Mouse (Mus musculus) hindbrain, embryonic 16.5 days (tissue): ENCODE results near the gene Reep3. TPM values are rescaled to one million over a fixed set of nuclear protein-coding genes. Genes with fewer than 3 reads are reported as not detected.
A peak's percentile ranks its signal among the peaks of the same experiment; 100 is the strongest.

Experiments
- ATAC-seq: fragments of 200-750 bp; cut with Nextera tagmentation; 2 replicates; pipeline ENCODE4 v1.8.0; 2017; ENCODE audit warnings: moderate TSS enrichment, moderate library complexity
- H3K27ac ChIP-seq: fragments of 300-500 bp; sonication (generic); 2 replicates; pipeline ENCODE4 v1.5.1; 2014; ENCODE audit warnings: low read depth, mild to moderate bottlenecking, control low read depth, low read length, moderate library complexity
- H3K27me3 ChIP-seq: fragments of 300-500 bp; sonication (generic); replicated peaks from 2 replicates; pipeline ENCODE4 v1.6.1; 2014; ENCODE audit warnings: low read length; ENCODE audit not compliant: control insufficient read depth, insufficient read depth
- H3K36me3 ChIP-seq: fragments of 300-500 bp; sonication (generic); 2 replicates; pipeline ENCODE4 v1.6.1; 2014; ENCODE audit warnings: mild to moderate bottlenecking, low read length, moderate library complexity, mixed read lengths; ENCODE audit not compliant: control insufficient read depth, insufficient read depth
- H3K4me1 ChIP-seq: fragments of 300-500 bp; sonication (generic); 2 replicates; pipeline ENCODE4 v1.6.1; 2014; ENCODE audit warnings: low read depth, low read length; ENCODE audit not compliant: control insufficient read depth, insufficient read depth
- H3K4me2 ChIP-seq: fragments of 300-500 bp; sonication (generic); 2 replicates; pipeline ENCODE4 v1.6.1; 2014; ENCODE audit warnings: mild to moderate bottlenecking, low read length, control low read depth, moderate library complexity
- H3K4me3 ChIP-seq: fragments of 300-500 bp; sonication (generic); 2 replicates; pipeline ENCODE4 v1.5.1; 2014; ENCODE audit warnings: mild to moderate bottlenecking, low read length, control low read depth, moderate library complexity
- H3K9ac ChIP-seq: fragments of 300-500 bp; sonication (generic); 2 replicates; pipeline ENCODE4 v1.6.1; 2014; ENCODE audit warnings: low read depth, mild to moderate bottlenecking, control low read depth, low read length, moderate library complexity
- H3K9me3 ChIP-seq: fragments of 300-500 bp; sonication (generic); 2 replicates; pipeline ENCODE4 v1.6.1; 2014; ENCODE audit warnings: mild to moderate bottlenecking, low read length, moderate library complexity; ENCODE audit not compliant: control insufficient read depth
- WGBS: fragments of 180-500 bp; shearing (Covaris S2); extraction: QIAGEN DNeasy Blood & Tissue Kit; methylation state at CpG from one replicate; pipeline ENCODE4 v1.1.7; 2014; 5-methylcytosine and 5-hydroxymethylcytosine counted together
- polyA plus RNA-seq: library from polyadenylated mRNA; unstranded; fragments of >200 nt; fragmentation: Nextera tagmentation; extraction: Ambion mirVana; gene quantifications from 2 replicates; pipeline ENCODE4 v1.2.1, GENCODE M21; 2015

Reep3 gene
- polyA plus RNA-seq, 1 experiment from 2014 or later, result 32.7 TPM

GRCm38 (mm10) chr10:67039001-67039400, 57.7 kb downstream of the Reep3 start:
- Histone ChIP-seq H3K4me1 (no peaks in the 10 kb centered on the region), H3K27me3 (no peaks in the 10 kb centered on the region), H3K27ac (no peak overlapping the region), H3K9ac (no peak overlapping the region), H3K36me3 (no peaks in the 10 kb centered on the region), H3K4me3 (no peak overlapping the region), H3K4me2 (0 out of 2 replicates have a peak overlapping the region, but pooled peaks have one; percentile 2), H3K9me3 (no peaks in the 10 kb centered on the region)
- no peak for ATAC-seq
- WGBS, result 61% methylated on average over 17 of the region's 17 CpGs

GRCm38 (mm10) chr10:67036542-67036941, 60.2 kb downstream of the Reep3 start:
- WGBS, result 81% methylated on average over 10 of the region's 10 CpGs

GRCm38 (mm10) chr10:67036141-67036540, 60.6 kb downstream of the Reep3 start:
- H3K4me3 ChIP-seq, result no peak overlapping the region
- H3K4me1 ChIP-seq, result no peaks in the 10 kb centered on the region
- no peak overlapping the region; the same call in 1 of the 2 replicates for H3K27ac ChIP-seq
- WGBS, result 74% methylated on average over 5 of the region's 5 CpGs
- H3K9me3 ChIP-seq, result no peaks in the 10 kb centered on the region
- no peak overlapping the region for H3K4me2 ChIP-seq
- ATAC-seq, result no peak
- no peaks in the 10 kb centered on the region for H3K36me3 ChIP-seq
- no peaks in the 10 kb centered on the region for H3K27me3 ChIP-seq
- H3K9ac ChIP-seq, result no peak overlapping the region

More at GRCm38 (mm10) chr10:67036542-67036941, 60.2 kb downstream of the Reep3 start:
- Histone ChIP-seq H3K4me3 (no peak overlapping the region), H3K36me3 (no peaks in the 10 kb centered on the region), H3K9me3 (no peaks in the 10 kb centered on the region), H3K4me1 (no peaks in the 10 kb centered on the region), H3K27ac (no peak overlapping the region; the same call in 1 of the 2 replicates), H3K9ac (no peak overlapping the region), H3K27me3 (no peaks in the 10 kb centered on the region), H3K4me2 (no peak overlapping the region)
- ATAC-seq, result no peak

- ATAC-seq, result no peak
- Histone ChIP-seq H3K27me3 (no peaks in the 10 kb centered on the region), H3K36me3 (no peaks in the 10 kb centered on the region), H3K4me1 (no peaks in the 10 kb centered on the region; the same call in 1 of the 2 replicates), H3K9ac (no peak overlapping the region), H3K4me2 (no peak overlapping the region), H3K27ac (no peak overlapping the region), H3K9me3 (no peaks in the 10 kb centered on the region), H3K4me3 (no peak overlapping the region)
- WGBS, result 84% methylated on average over 7 of the region's 7 CpGs
These were observed 65.6 kb downstream of the Reep3 start for GRCm38 (mm10) chr10:67031186-67031585.

- Histone ChIP-seq H3K36me3 (no peaks in the 10 kb centered on the region), H3K27ac (no peak overlapping the region)
- WGBS, result 75% methylated on average over 12 of the region's 12 CpGs
These were observed 67.4 kb downstream of the Reep3 start for GRCm38 (mm10) chr10:67029297-67029696.

GRCm38 (mm10) chr10:67026375-67026774, 70.4 kb downstream of the Reep3 start:
- WGBS, result 62% methylated on average over 8 of the region's 8 CpGs
- Histone ChIP-seq H3K27me3 (no peaks in the 10 kb centered on the region), H3K4me3 (no peak overlapping the region), H3K27ac (peak overlapping the region; percentile 65), H3K9me3 (no peaks in the 10 kb centered on the region), H3K4me1 (peaks cover 5% of the 10 kb centered on the region; the same call in 1 of the 2 replicates), H3K9ac (no peak overlapping the region), H3K36me3 (no peaks in the 10 kb centered on the region), H3K4me2 (no peak overlapping the region; the same call in 1 of the 2 replicates)
- ATAC-seq, result peak; percentile 40; the same call in 1 of the 2 replicates

More at GRCm38 (mm10) chr10:67029297-67029696, 67.4 kb downstream of the Reep3 start:
- Histone ChIP-seq H3K27me3 (no peaks in the 10 kb centered on the region), H3K9me3 (no peaks in the 10 kb centered on the region), H3K4me2 (no peak overlapping the region), H3K4me3 (no peak overlapping the region), H3K9ac (no peak overlapping the region), H3K4me1 (peaks cover 5% of the 10 kb centered on the region; the same call in 1 of the 2 replicates)
- ATAC-seq, result no peak

GRCm38 (mm10) chr10:67025573-67026236, 71.0 kb downstream of the Reep3 start:
- H3K4me1 ChIP-seq, result peaks cover 5% of the 10 kb centered on the region; the same call in 1 of the 2 replicates
- WGBS, result 32% methylated on average over 10 of the region's 10 CpGs
- peak overlapping the region; percentile 65 for H3K27ac ChIP-seq
- no peaks in the 10 kb centered on the region for H3K27me3 ChIP-seq
- H3K9me3 ChIP-seq, result no peaks in the 10 kb centered on the region
- no peak overlapping the region for H3K9ac ChIP-seq
- no peaks in the 10 kb centered on the region for H3K36me3 ChIP-seq
- no peak overlapping the region; the same call in 1 of the 2 replicates for H3K4me2 ChIP-seq
- peak; percentile 90 for ATAC-seq
- H3K4me3 ChIP-seq, result no peak overlapping the region

GRCm38 (mm10) chr10:67024391-67024790, 72.4 kb downstream of the Reep3 start:
- peaks cover 5% of the 10 kb centered on the region; the same call in 1 of the 2 replicates for H3K4me1 ChIP-seq
- WGBS, result 92% methylated on average over 6 of the region's 6 CpGs
- H3K27me3 ChIP-seq, result no peaks in the 10 kb centered on the region
- H3K9me3 ChIP-seq, result no peaks in the 10 kb centered on the region
- no peak overlapping the region for H3K27ac ChIP-seq
- no peak overlapping the region for H3K4me2 ChIP-seq
- ATAC-seq, result no peak
- no peaks in the 10 kb centered on the region for H3K36me3 ChIP-seq
- no peak overlapping the region for H3K9ac ChIP-seq
- H3K4me3 ChIP-seq, result no peak overlapping the region

GRCm38 (mm10) chr10:67023092-67023491, 73.7 kb downstream of the Reep3 start:
- Histone ChIP-seq H3K36me3 (no peaks in the 10 kb centered on the region), H3K27me3 (no peaks in the 10 kb centered on the region), H3K4me2 (no peak overlapping the region), H3K4me1 (peaks cover 5% of the 10 kb centered on the region), H3K27ac (no peak overlapping the region), H3K9me3 (no peaks in the 10 kb centered on the region), H3K4me3 (no peak overlapping the region), H3K9ac (no peak overlapping the region)
- WGBS, result 93% methylated on average over 9 of the region's 9 CpGs
- ATAC-seq, result no peak
